Mouse (Mus musculus): ENCODE results near the gene Mcf2.

The Mcf2 gene

GRCm38 (mm10) chrX:60178744-60179458, at the start of gene Mcf2:
Gene Mcf2, minus strand, starts transcription at chrX:60179089.
- in situ Hi-C loops (cut with MboI): no loop called here

GRCm38 (mm10) chrX:60187726-60188125, 8.8 kb upstream of the Mcf2 start:
- in situ Hi-C loops (cut with MboI): no loop called here

- in situ Hi-C loops (cut with MboI): no loop called here
Measured at GRCm38 (mm10) chrX:60182611-60183010, 3.7 kb upstream of the Mcf2 start.

- in situ Hi-C loops (cut with MboI): no loop called here
Measured at GRCm38 (mm10) chrX:60178025-60178743, 705 bp downstream of the Mcf2 start.

GRCm38 (mm10) chrX:60170106-60170505, 8.8 kb downstream of the Mcf2 start:
- in situ Hi-C loops (cut with MboI): no loop called here

GRCm38 (mm10) chrX:60169511-60169910, 9.4 kb downstream of the Mcf2 start:
- in situ Hi-C loops (cut with MboI): no loop called here

- in situ Hi-C loops (cut with MboI): no loop called here
Measured at GRCm38 (mm10) chrX:60168796-60169195, 10.1 kb downstream of the Mcf2 start.

- in situ Hi-C loops (cut with MboI): no loop called here
Measured at GRCm38 (mm10) chrX:60147268-60147974, 31.5 kb downstream of the Mcf2 start.

GRCm38 (mm10) chrX:60075359-60075758, 103.5 kb downstream of the Mcf2 start:
- in situ Hi-C loops (cut with MboI): no loop called here

GRCm38 (mm10) chrX:60055185-60055584, 123.7 kb downstream of the Mcf2 start:
- in situ Hi-C loops (cut with MboI): no loop called here

- in situ Hi-C loops (cut with MboI): no loop called here
Measured at GRCm38 (mm10) chrX:60054745-60055144, 124.1 kb downstream of the Mcf2 start.

GRCm38 (mm10) chrX:60026654-60027053, 152.2 kb downstream of the Mcf2 start:
- in situ Hi-C loops (cut with MboI): loop anchor here (25.0 kb wide), 1 partner anchor 839 kb away; no protein-coding TSS in a partner anchor

GRCm38 (mm10) chrX:60021595-60021994, 157.3 kb downstream of the Mcf2 start:
- in situ Hi-C loops (cut with MboI): no loop called here

- in situ Hi-C loops (cut with MboI): no loop called here
Measured at GRCm38 (mm10) chrX:60021007-60021406, 157.9 kb downstream of the Mcf2 start.

GRCm38 (mm10) chrX:60014588-60014987, 164.3 kb downstream of the Mcf2 start:
- in situ Hi-C loops (cut with MboI): no loop called here

- in situ Hi-C loops (cut with MboI): no loop called here
Measured at GRCm38 (mm10) chrX:60013084-60013676, 165.7 kb downstream of the Mcf2 start.
